Mouse (Mus musculus): ENCODE data around the gene Nck2. TPM values are rescaled to one million over a fixed set of nuclear protein-coding genes. Genes with fewer than 3 reads are reported as not detected.

Gene Nck2
- polyA plus RNA-seq, 1 experiment from 2014 or later, result 41.7 TPM

GRCm38 (mm10) chr1:43403341-43403740 is 41.0 kb upstream of the Nck2 start:
- DNase-seq (ENCODE audit: low spot score) (no peak), ATAC-seq (ENCODE audit: insufficient read depth, low FRiP score, low TSS enrichment) (no peak)
- Histone ChIP-seq H3K27me3 (ENCODE audit: control insufficient read depth, insufficient read depth, low read length) (no peaks in the 10 kb centered on the region), H3K4me3 (ENCODE audit: low read depth, low read length) (no peak overlapping the region), H3K27ac (ENCODE audit: low read depth, low read length) (no peak overlapping the region), H3K4me1 (ENCODE audit: control insufficient read depth, insufficient read depth, low read length) (no peaks in the 10 kb centered on the region), H3K36me3 (ENCODE audit: control insufficient read depth, insufficient read depth, low read length) (no peaks in the 10 kb centered on the region), H3K9me3 (ENCODE audit: control insufficient read depth, low read length) (no peaks in the 10 kb centered on the region), H3K9ac (ENCODE audit: low read length) (no peak overlapping the region), H3K4me2 (ENCODE audit: low read depth) (no peak overlapping the region)

DNA sequence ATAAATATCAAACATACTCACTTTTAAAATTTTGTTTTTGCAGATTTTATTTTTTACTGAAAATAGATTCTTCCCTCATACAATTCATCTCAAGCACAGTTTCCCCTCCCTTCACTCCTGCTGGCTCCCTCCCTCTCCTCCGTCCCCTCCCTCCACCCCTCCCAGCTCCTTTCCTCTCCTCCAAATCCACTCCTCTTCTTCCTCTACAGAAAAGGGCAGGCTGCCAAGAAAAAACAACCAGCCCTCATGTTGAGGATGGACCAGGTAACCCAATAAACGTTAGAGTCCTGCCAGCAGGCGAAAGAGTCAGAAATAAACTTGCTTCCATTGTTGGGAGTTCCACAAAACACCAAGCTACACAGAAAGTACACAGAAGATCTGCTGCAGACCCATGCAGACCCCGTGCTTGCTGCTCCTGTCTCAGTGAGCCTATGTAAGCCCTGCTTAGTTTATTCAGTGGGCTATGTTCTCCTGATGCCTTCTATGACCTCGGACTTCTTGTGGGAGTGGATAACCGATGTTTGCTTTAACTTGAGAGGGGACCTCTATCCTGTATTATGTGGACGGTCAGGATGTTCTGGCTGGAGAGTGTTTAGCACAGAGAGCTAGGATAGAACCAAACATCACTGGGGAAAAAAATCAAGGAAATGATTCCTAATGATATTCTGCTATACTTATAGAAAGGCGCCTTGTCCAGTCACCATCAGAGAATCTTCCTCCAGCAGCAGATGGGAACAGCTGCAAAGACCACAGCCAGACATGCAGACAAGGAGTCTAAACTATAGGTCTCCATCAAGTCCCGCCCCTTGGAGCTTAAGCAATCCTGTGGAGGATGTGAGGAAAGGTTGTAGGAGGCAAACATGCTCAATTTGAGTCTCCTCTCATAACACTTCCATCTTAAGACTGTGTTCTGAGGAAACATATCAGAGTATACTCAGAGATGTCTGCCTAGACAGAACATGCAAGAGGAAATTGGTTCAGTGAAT is 39.4 kb upstream of the Nck2 start:
- WGBS, result 72% methylated on average over 9 of the region's 9 CpGs
- Histone ChIP-seq H3K9ac (ENCODE audit: low read length) (no peak overlapping the region), H3K27ac (ENCODE audit: low read depth, low read length) (no peak overlapping the region), H3K36me3 (ENCODE audit: control insufficient read depth, insufficient read depth, low read length) (no peaks in the 10 kb centered on the region), H3K4me3 (ENCODE audit: low read depth, low read length) (no peak overlapping the region), H3K4me2 (ENCODE audit: low read depth) (no peak overlapping the region), H3K4me1 (ENCODE audit: control insufficient read depth, insufficient read depth, low read length) (no peaks in the 10 kb centered on the region), H3K27me3 (ENCODE audit: control insufficient read depth, insufficient read depth, low read length) (no peaks in the 10 kb centered on the region), H3K9me3 (ENCODE audit: control insufficient read depth, low read length) (no peaks in the 10 kb centered on the region)
- DNase-seq (ENCODE audit: low spot score) (no peak), ATAC-seq (ENCODE audit: insufficient read depth, low FRiP score, low TSS enrichment) (no peak)

DNA sequence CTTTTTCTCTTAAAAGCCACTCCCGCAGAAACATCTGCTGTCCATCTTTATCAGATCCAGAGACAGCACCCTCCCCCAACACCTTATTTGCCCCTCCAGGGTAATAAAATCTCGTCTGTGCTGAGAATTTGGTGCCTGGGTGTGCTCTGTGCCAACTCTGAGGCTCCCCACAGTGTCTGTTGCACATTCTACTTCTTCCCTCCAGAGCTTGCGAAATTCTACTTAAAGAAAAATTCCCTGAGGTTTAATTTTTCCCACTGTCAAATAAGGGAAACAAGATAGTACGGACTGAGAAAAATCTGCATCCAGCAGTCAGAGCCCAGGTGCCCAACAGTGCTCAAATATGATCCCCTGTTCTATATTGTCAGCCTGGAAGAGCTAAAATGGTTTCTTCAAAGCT is 35.4 kb upstream of the Nck2 start:
- Histone ChIP-seq H3K4me2 (ENCODE audit: low read depth) (no peak overlapping the region), H3K27ac (ENCODE audit: low read depth, low read length) (no peak overlapping the region), H3K9me3 (ENCODE audit: control insufficient read depth, low read length) (no peaks in the 10 kb centered on the region), H3K9ac (ENCODE audit: low read length) (no peak overlapping the region), H3K4me1 (ENCODE audit: control insufficient read depth, insufficient read depth, low read length) (no peaks in the 10 kb centered on the region), H3K27me3 (ENCODE audit: control insufficient read depth, insufficient read depth, low read length) (no peaks in the 10 kb centered on the region), H3K4me3 (ENCODE audit: low read depth, low read length) (no peak overlapping the region), H3K36me3 (ENCODE audit: control insufficient read depth, insufficient read depth, low read length) (no peaks in the 10 kb centered on the region)
- ATAC-seq (ENCODE audit: insufficient read depth, low FRiP score, low TSS enrichment) (no peak), DNase-seq (ENCODE audit: low spot score) (no peak)
- WGBS, result 59% methylated on average over 4 of the region's 4 CpGs

DNA sequence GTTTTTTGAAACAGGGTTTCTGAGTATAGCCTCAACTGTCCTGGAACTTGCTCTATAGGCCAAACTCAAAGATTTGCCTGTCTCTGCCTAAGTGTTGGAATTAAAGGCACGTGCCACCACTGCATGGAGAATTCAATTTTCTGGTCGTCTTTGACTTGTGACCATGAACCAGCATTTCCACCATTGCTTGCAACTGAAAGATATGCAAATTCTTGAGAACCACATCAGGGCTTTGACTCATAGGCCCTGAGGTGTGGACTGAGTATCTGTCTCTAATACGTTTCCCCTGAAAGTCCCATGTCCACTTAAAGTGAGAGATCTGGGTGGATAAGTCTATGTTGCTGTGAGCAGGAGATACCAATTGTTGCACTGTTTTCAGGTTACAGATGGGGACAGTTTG is 31.6 kb upstream of the Nck2 start:
- WGBS, result 80% methylated on average over 3 of the region's 3 CpGs

GRCm38 (mm10) chr1:43413298-43413697 is 31.1 kb upstream of the Nck2 start:
- Histone ChIP-seq H3K36me3 (ENCODE audit: control insufficient read depth, insufficient read depth, low read length) (no peaks in the 10 kb centered on the region), H3K9ac (ENCODE audit: low read length) (no peak overlapping the region), H3K4me2 (ENCODE audit: low read depth) (no peak overlapping the region), H3K27me3 (ENCODE audit: control insufficient read depth, insufficient read depth, low read length) (no peaks in the 10 kb centered on the region), H3K9me3 (ENCODE audit: control insufficient read depth, low read length) (no peaks in the 10 kb centered on the region), H3K4me1 (ENCODE audit: control insufficient read depth, insufficient read depth, low read length) (no peaks in the 10 kb centered on the region), H3K4me3 (ENCODE audit: low read depth, low read length) (no peak overlapping the region), H3K27ac (ENCODE audit: low read depth, low read length) (no peak overlapping the region)
- DNase-seq (ENCODE audit: low spot score) (no peak), ATAC-seq (ENCODE audit: insufficient read depth, low FRiP score, low TSS enrichment) (no peak)
- 85% methylated on average over 3 of the region's 3 CpGs for WGBS

More for the DNA sequence above, 31.6 kb upstream of the Nck2 start:
- Histone ChIP-seq H3K4me1 (ENCODE audit: control insufficient read depth, insufficient read depth, low read length) (no peaks in the 10 kb centered on the region), H3K9me3 (ENCODE audit: control insufficient read depth, low read length) (no peaks in the 10 kb centered on the region), H3K36me3 (ENCODE audit: control insufficient read depth, insufficient read depth, low read length) (no peaks in the 10 kb centered on the region), H3K9ac (ENCODE audit: low read length) (no peak overlapping the region), H3K27ac (ENCODE audit: low read depth, low read length) (no peak overlapping the region), H3K4me2 (ENCODE audit: low read depth) (no peak overlapping the region), H3K4me3 (ENCODE audit: low read depth, low read length) (no peak overlapping the region), H3K27me3 (ENCODE audit: control insufficient read depth, insufficient read depth, low read length) (no peaks in the 10 kb centered on the region)
- no peak for ATAC-seq (ENCODE audit: insufficient read depth, low FRiP score, low TSS enrichment)
- DNase-seq (ENCODE audit: low spot score), result no peak

- no peak overlapping the region for H3K9ac ChIP-seq (ENCODE audit: low read length)
- H3K4me2 ChIP-seq (ENCODE audit: low read depth), result no peak overlapping the region
- DNase-seq (ENCODE audit: low spot score) (no peak), ATAC-seq (ENCODE audit: insufficient read depth, low FRiP score, low TSS enrichment) (no peak)
- no peaks in the 10 kb centered on the region for H3K9me3 ChIP-seq (ENCODE audit: control insufficient read depth, low read length)
- no peak overlapping the region for H3K27ac ChIP-seq (ENCODE audit: low read depth, low read length)
- no peak overlapping the region for H3K4me3 ChIP-seq (ENCODE audit: low read depth, low read length)
- H3K27me3 ChIP-seq (ENCODE audit: control insufficient read depth, insufficient read depth, low read length), result no peaks in the 10 kb centered on the region
- no peaks in the 10 kb centered on the region for H3K4me1 ChIP-seq (ENCODE audit: control insufficient read depth, insufficient read depth, low read length)
- WGBS, result 89% methylated on average over 4 of the region's 4 CpGs
- H3K36me3 ChIP-seq (ENCODE audit: control insufficient read depth, insufficient read depth, low read length), result no peaks in the 10 kb centered on the region
These were observed 30.6 kb upstream of the Nck2 start for GRCm38 (mm10) chr1:43413749-43414148.

- Histone ChIP-seq H3K27me3 (ENCODE audit: control insufficient read depth, insufficient read depth, low read length) (no peaks in the 10 kb centered on the region), H3K27ac (ENCODE audit: low read depth, low read length) (no peak overlapping the region), H3K9ac (ENCODE audit: low read length) (no peak overlapping the region), H3K4me2 (ENCODE audit: low read depth) (no peak overlapping the region), H3K9me3 (ENCODE audit: control insufficient read depth, low read length) (no peaks in the 10 kb centered on the region), H3K4me1 (ENCODE audit: control insufficient read depth, insufficient read depth, low read length) (no peaks in the 10 kb centered on the region), H3K4me3 (ENCODE audit: low read depth, low read length) (no peak overlapping the region), H3K36me3 (ENCODE audit: control insufficient read depth, insufficient read depth, low read length) (no peaks in the 10 kb centered on the region)
- ATAC-seq (ENCODE audit: insufficient read depth, low FRiP score, low TSS enrichment) (no peak), DNase-seq (ENCODE audit: low spot score) (no peak)
These were observed 30.2 kb upstream of the Nck2 start for GRCm38 (mm10) chr1:43414228-43414627.

GRCm38 (mm10) chr1:43414971-43415370 is 29.4 kb upstream of the Nck2 start:
- no peak overlapping the region for H3K27ac ChIP-seq (ENCODE audit: low read depth, low read length)
- DNase-seq (ENCODE audit: low spot score), result no peak
- no peaks in the 10 kb centered on the region for H3K27me3 ChIP-seq (ENCODE audit: control insufficient read depth, insufficient read depth, low read length)
- H3K9ac ChIP-seq (ENCODE audit: low read length), result no peak overlapping the region
- ATAC-seq (ENCODE audit: insufficient read depth, low FRiP score, low TSS enrichment), result no peak
- H3K36me3 ChIP-seq (ENCODE audit: control insufficient read depth, insufficient read depth, low read length), result no peaks in the 10 kb centered on the region
- no peaks in the 10 kb centered on the region for H3K9me3 ChIP-seq (ENCODE audit: control insufficient read depth, low read length)
- no peak overlapping the region for H3K4me2 ChIP-seq (ENCODE audit: low read depth)
- no peak overlapping the region for H3K4me3 ChIP-seq (ENCODE audit: low read depth, low read length)
- H3K4me1 ChIP-seq (ENCODE audit: control insufficient read depth, insufficient read depth, low read length), result no peaks in the 10 kb centered on the region
